In genomic region chr6:148105722-148106268, GRCm38 (mm10) we compare ENCODE assay signal across 31 mouse cellular contexts. TPM values are rescaled to one million over a fixed set of nuclear protein-coding genes. Genes with fewer than 3 reads are reported as not detected.
A peak's percentile ranks its signal among the peaks of the same experiment; 100 is the strongest.
DNase-seq lines count a peak whose midpoint lies in the region; ATAC-seq and TF ChIP-seq lines count a peak whose summit lies in the region.
"Had no signal": no experiment of that assay in that cellular context is flagged by ENCODE, and none has a peak within 500 bp of the region (broad histone marks: within the 10 kb centered on the region; RNA-seq: fewer than 3 reads in every experiment).

No protein-coding gene starts in this region.

- no peak for TF ChIP-seq RAD21 in MEL (IDR thresholded peaks at IDR 0.05; ENCODE audit: low read depth, low read length)

- H3K9me3 ChIP-seq in MEL (replicated peaks; ENCODE audit: insufficient read depth, low read length): no peaks in the 10 kb centered on the region
- H3K9me3 ChIP-seq: forebrain, embryonic 13.5 days; hindbrain, embryonic 10.5 days; hindbrain, embryonic 15.5 days; kidney, embryonic 15.5 days; liver, embryonic 13.5 days; midbrain, embryonic 13.5 days had no signal

- H3K27me3 ChIP-seq in MEL (ENCODE audit: control insufficient read depth in 1 of 2, insufficient read depth in 2 of 2, low read length in 2 of 2) (no peaks in the 10 kb centered on the region), myocyte (ENCODE audit: control insufficient read depth, insufficient read depth, insufficient read length) (no peaks in the 10 kb centered on the region)
- H3K27me3 ChIP-seq: CH12.LX; forebrain, embryonic 13.5 days; hindbrain, embryonic 15.5 days; kidney, embryonic 15.5 days; liver, embryonic 13.5 days; midbrain, embryonic 13.5 days had no signal

- ATAC-seq in common myeloid progenitor, adult 5-6 weeks (replicated peaks; ENCODE audit: low read depth, poor library complexity, severe bottlenecking): peak; percentile 70
- ATAC-seq: forebrain, embryonic 13.5 days; inflammation-experienced regulatory T-cells, adult 6 months; midbrain, embryonic 13.5 days; Patski had no signal

- H3K27ac ChIP-seq in MEL (ENCODE audit: control insufficient read depth, low read depth, low read length): peak overlapping the region; percentile 99
- H3K27ac ChIP-seq: forebrain, embryonic 13.5 days; hindbrain, embryonic 10.5 days; hindbrain, embryonic 15.5 days; kidney, embryonic 15.5 days; liver, embryonic 13.5 days; midbrain, embryonic 13.5 days had no signal

- H3K4me1 ChIP-seq in MEL (ENCODE audit: control insufficient read depth in 1 of 2, insufficient read depth in 2 of 2, low read length in 2 of 2): peaks cover 21 to 27% of the 10 kb centered on the region in 2 experiments
- H3K4me1 ChIP-seq: hindbrain, embryonic 10.5 days; hindbrain, embryonic 15.5 days; kidney, embryonic 15.5 days; midbrain, embryonic 13.5 days had no signal

- H3K9ac ChIP-seq in MEL (ENCODE audit: control insufficient read depth, low read depth, low read length, poor library complexity, severe bottlenecking): peak overlapping the region; percentile 85
- H3K9ac ChIP-seq: forebrain, embryonic 13.5 days; hindbrain, embryonic 15.5 days; kidney, embryonic 15.5 days; liver, embryonic 13.5 days; midbrain, embryonic 13.5 days had no signal

- H3K79me2 ChIP-seq in MEL (ENCODE audit: control insufficient read depth, insufficient read depth, low read length, poor library complexity): no peaks in the 10 kb centered on the region
- no peaks in the 10 kb centered on the region for H3K79me2 ChIP-seq in myocyte (ENCODE audit: control insufficient read depth, insufficient read depth)

- peak overlapping the region; percentile 16 for H3K4me2 ChIP-seq in myocyte (ENCODE audit: low read depth)
- H3K4me2 ChIP-seq: forebrain, embryonic 13.5 days; hindbrain, embryonic 15.5 days; kidney, embryonic 15.5 days; liver, embryonic 13.5 days; midbrain, embryonic 13.5 days had no signal

- DNase-seq in 416B (ENCODE audit: low read depth) (peak; percentile 96), MEL (ENCODE audit: low read depth, low spot score) (peak; percentile 76)
- no peak for DNase-seq in frontal cortex, postnatal 10 days (ENCODE audit: low spot score in 2 of 2)
- no peak for DNase-seq in kidney, adult 11 months
- no peak for DNase-seq in left cerebral cortex, adult 18-20 months (ENCODE audit: low spot score in 2 of 2)
- DNase-seq: adrenal gland, postnatal 14 days; B cell, adult 2 months; cerebellum, adult 8-10 months; cerebellum, postnatal 25 days; gastrocnemius, postnatal 25 days; heart, postnatal 14 days; kidney, adult 18-20 months; kidney, postnatal 25 days; left cerebral cortex, postnatal 4 days; liver, embryonic 13.5 days; lung, adult 2 months; lung, postnatal 14 days; spleen, adult 18-20 months; thymus, postnatal 36 days had no signal

- no peak overlapping the region for H3ac ChIP-seq in myocyte (ENCODE audit: control insufficient read depth, insufficient read length)

- TF ChIP-seq POLR2A in MEL (IDR thresholded peaks at IDR 0.05; ENCODE audit: control insufficient read depth in 1 of 2, insufficient read depth in 1 of 2, low read depth in 1 of 2, low read length in 2 of 2, poor library complexity in 1 of 2): no peak
- TF ChIP-seq POLR2A in myocyte (IDR thresholded peaks at IDR 0.05; ENCODE audit: insufficient read length, low read depth): no peak

- peak; percentile 66 to 72; a peak in 3 of 4 replicates for TF ChIP-seq EP300 in MEL (IDR thresholded peaks at IDR 0.05; ENCODE audit: low read depth in 1 of 2, low read length in 2 of 2)

- H3K4me3 ChIP-seq in MEL (ENCODE audit: control insufficient read depth in 1 of 2, insufficient read depth in 1 of 2, low read depth in 2 of 2, low read length in 2 of 2) (peak overlapping the region; percentile 33 to 68), myocyte (no peak overlapping the region)
- H3K4me3 ChIP-seq: forebrain, embryonic 13.5 days; hindbrain, embryonic 10.5 days; hindbrain, embryonic 15.5 days; kidney, embryonic 15.5 days; liver, embryonic 13.5 days; midbrain, embryonic 13.5 days had no signal

- TF ChIP-seq CTCF in MEL (IDR thresholded peaks at IDR 0.05 in 2 of 3, conservative IDR thresholded peaks at IDR 0.05 in 1 of 3; ENCODE audit: control insufficient read depth in 1 of 3, insufficient read depth in 1 of 3, low read depth in 2 of 3, low read length in 3 of 3, poor library complexity in 1 of 3, severe bottlenecking in 1 of 3): no peak

- H3K36me3 ChIP-seq in MEL (ENCODE audit: control insufficient read depth in 1 of 2, insufficient read depth in 2 of 2, low read length in 2 of 2) (peaks cover 0 to 38% of the 10 kb centered on the region in 2 experiments; a peak in 2 of 4 replicates), myocyte (ENCODE audit: control insufficient read depth, insufficient read depth) (no peaks in the 10 kb centered on the region)
- H3K36me3 ChIP-seq: hindbrain, embryonic 10.5 days; hindbrain, embryonic 15.5 days; kidney, embryonic 15.5 days; liver, embryonic 13.5 days; midbrain, embryonic 13.5 days had no signal

TF ChIP-seq in MEL, 35 proteins besides CTCF, POLR2A, EP300 and RAD21:
- TF ChIP-seq CHD1 (IDR thresholded peaks at IDR 0.05; ENCODE audit: low read depth, low read length) (no peak), GATA1 (IDR thresholded peaks at IDR 0.05; ENCODE audit: low read depth, low read length) (peak; percentile 86), TBP (IDR thresholded peaks at IDR 0.05; ENCODE audit: low read depth, low read length) (0 out of 2 replicates have a peak, but pooled peaks have one; percentile 29), ELF1 (IDR thresholded peaks at IDR 0.05; ENCODE audit: low read depth, low read length) (no peak), ETS1 (IDR thresholded peaks at IDR 0.05; ENCODE audit: low read depth, low read length) (peak; percentile 83), MXI1 (IDR thresholded peaks at IDR 0.05; ENCODE audit: low read depth, low read length) (no peak), RCOR1 (IDR thresholded peaks at IDR 0.05; ENCODE audit: low read depth, low read length) (peak; percentile 30; the same call in 1 of the 2 replicates), TCF12 (IDR thresholded peaks at IDR 0.05; ENCODE audit: low read depth, low read length) (peak; percentile 57; the same call in 1 of the 2 replicates), GABPA (IDR thresholded peaks at IDR 0.05; ENCODE audit: low read depth, low read length) (no peak), MAFK (IDR thresholded peaks at IDR 0.05; ENCODE audit: borderline replicate concordance, low read depth, low read length) (no peak)

TF ChIP-seq in myocyte, 11 proteins besides CTCF, POLR2A, EP300 and RAD21:
- TF ChIP-seq TCF12 (IDR thresholded peaks at IDR 0.05; ENCODE audit: insufficient read depth, poor library complexity, severe bottlenecking) (no peak), CEBPB (IDR thresholded peaks at IDR 0.05; ENCODE audit: insufficient read depth, poor library complexity, severe bottlenecking) (peak; percentile 72)

RNA-seq across cellular contexts. Expression of gene Far2, which starts 58.7 kb away (rescaled TPM):
- total RNA-seq in MEL (2012; rRNA removed): 0.81 and 1.3 TPM in 2 replicates
- polyA plus RNA-seq in MEL (2012; ENCODE audit: insufficient read depth in 1 of 2, insufficient read length in 2 of 2, low read depth in 1 of 2, low replicate concordance in 2 of 2, missing spikeins in 1 of 2): 1 to 10 TPM in 1 of 2 experiments, not detected in 1; 2.8 TPM
- total RNA-seq in common myeloid progenitor, adult 5-6 weeks (2017): 0.10 and 0.91 TPM in 2 replicates
- 0.14 TPM for polyA plus RNA-seq in myocyte (2012; fragmentation: generic; extraction: Trizol)
- total RNA-seq in left cerebral cortex, adult 18-20 months (2021): 10 to 100 TPM; 19.4 to 20.1 TPM
- total RNA-seq: gastrocnemius, adult 18-20 months; gastrocnemius, postnatal 25 days; heart, adult 8-10 months had no signal

Comparison
In these comparisons a context has a peak if more than half of its experiments do, and no peak if none do; other contexts are left out.
1. DNase-seq: peak in 416B (single experiment) and MEL (single experiment); none in frontal cortex, postnatal 10 days (0 of 2), kidney, adult 11 months (single experiment) and left cerebral cortex, adult 18-20 months (0 of 2).